Mouse (Mus musculus) gastrocnemius, postnatal 14 days (tissue): ENCODE results near the gene Cd82. TPM values are rescaled to one million over a fixed set of nuclear protein-coding genes. Genes with fewer than 3 reads are reported as not detected.

Experiments used
- DNase-seq: peaks from one replicate; pipeline ENCODE4 v3.0.0; 2021; ENCODE audit warnings: mixed read lengths
- intact Hi-C: fragments of 180-260 bp; cut with DNase I; formaldehyde crosslinking; loops from one replicate; pipeline ENCODE4 v1.15.1; 2025; ENCODE audit warnings: low total_unique reads
- long read RNA-seq, 2 experiments: library from polyadenylated mRNA; stranded (forward); transcript quantifications; one replicate each; pipeline ENCODE4 v2.0.0; 2021
- total RNA-seq, 2 experiments: library from RNA; stranded (reverse); gene quantifications; 2 replicates each; pipeline ENCODE4 v1.2.3; 2021

Gene Cd82
- 10 to 100 TPM; 15.6 to 26.3 TPM for total RNA-seq
- long read RNA-seq, experiment 1, partial matches to known transcripts, result 0 of 5 reads
- long read RNA-seq, experiment 1, other reads (novel, unspliced or antisense), result 2 of 5 reads
- long read RNA-seq, experiment 2, transcript Cd82-201 (10 exons, 1,824 nt), result major isoform, 6 of 7 reads
- long read RNA-seq, experiment 2, partial matches to known transcripts, result 1 of 7 reads
- long read RNA-seq, experiment 2, other reads (novel, unspliced or antisense), result 0 of 7 reads

GRCm38 (mm10) chr2:93462760-93463159 is at the start of gene Cd82:
TSS of gene Cd82 (minus strand) at chr2:93463140.
- peak; percentile 67 for DNase-seq
- intact Hi-C loops, result no loop called here

- intact Hi-C loops, result no loop called here
- DNase-seq, result no peak
Observed at GRCm38 (mm10) chr2:93512130-93512529, 49.2 kb upstream of the Cd82 start.

GRCm38 (mm10) chr2:93510839-93511238 is 47.9 kb upstream of the Cd82 start:
- intact Hi-C loops, result no loop called here
- DNase-seq, result no peak

GRCm38 (mm10) chr2:93509777-93510750 is 47.1 kb upstream of the Cd82 start:
- intact Hi-C loops, result no loop called here
- no peak for DNase-seq

- intact Hi-C loops, result no loop called here
- DNase-seq, result no peak
Observed at GRCm38 (mm10) chr2:93505091-93505490, 42.2 kb upstream of the Cd82 start.

- DNase-seq, result no peak
- intact Hi-C loops, result no loop called here
Observed at GRCm38 (mm10) chr2:93503353-93503752, 40.4 kb upstream of the Cd82 start.

GRCm38 (mm10) chr2:93501303-93501702 is 38.4 kb upstream of the Cd82 start:
- no peak for DNase-seq
- intact Hi-C loops, result no loop called here

- intact Hi-C loops, result no loop called here
- no peak for DNase-seq
Observed at GRCm38 (mm10) chr2:93497221-93497620, 34.3 kb upstream of the Cd82 start.

- no peak for DNase-seq
- intact Hi-C loops, result no loop called here
Observed at GRCm38 (mm10) chr2:93495170-93495569, 32.2 kb upstream of the Cd82 start.

GRCm38 (mm10) chr2:93493541-93493940 is 30.6 kb upstream of the Cd82 start:
- DNase-seq, result no peak
- intact Hi-C loops, result no loop called here

- intact Hi-C loops, result no loop called here
- DNase-seq, result no peak
Observed at GRCm38 (mm10) chr2:93490516-93490915, 27.6 kb upstream of the Cd82 start.

GRCm38 (mm10) chr2:93488911-93489587 is 26.1 kb upstream of the Cd82 start:
- no peak for DNase-seq
- intact Hi-C loops, result no loop called here

GRCm38 (mm10) chr2:93485459-93485858 is 22.5 kb upstream of the Cd82 start:
- intact Hi-C loops, result no loop called here
- no peak for DNase-seq

GRCm38 (mm10) chr2:93482036-93482644 is 19.2 kb upstream of the Cd82 start:
- intact Hi-C loops, result no loop called here

GRCm38 (mm10) chr2:93478744-93479143 is 15.8 kb upstream of the Cd82 start:
- no peak for DNase-seq

More at GRCm38 (mm10) chr2:93482036-93482644, 19.2 kb upstream of the Cd82 start:
- no peak for DNase-seq

GRCm38 (mm10) chr2:93477519-93477918 is 14.6 kb upstream of the Cd82 start:
- peak; percentile 67 for DNase-seq
- intact Hi-C loops, result loop anchor here (5.0 to 10.0 kb wide), 2 partner anchors 180 to 337 kb away; no protein-coding TSS in a partner anchor

More at GRCm38 (mm10) chr2:93478744-93479143, 15.8 kb upstream of the Cd82 start:
- intact Hi-C loops, result loop anchor here (5.0 to 10.0 kb wide), 2 partner anchors 179 to 336 kb away; no protein-coding TSS in a partner anchor

GRCm38 (mm10) chr2:93476487-93476886 is 13.5 kb upstream of the Cd82 start:
- DNase-seq, result peak; percentile 77
- intact Hi-C loops, result loop anchor here (5.0 to 10.0 kb wide), 2 partner anchors 181 to 338 kb away; no protein-coding TSS in a partner anchor

GRCm38 (mm10) chr2:93475040-93475439 is 12.1 kb upstream of the Cd82 start:
- intact Hi-C loops, result loop anchor here (5.0 to 10.0 kb wide), 2 partner anchors 182 to 340 kb away; no protein-coding TSS in a partner anchor
- peak; percentile 89 for DNase-seq

- DNase-seq, result no peak
- intact Hi-C loops, result loop anchor here (5.0 to 10.0 kb wide), 3 partner anchors 142 to 341 kb away; partner anchors contain the start of gene Tspan18
Observed at GRCm38 (mm10) chr2:93473915-93474314, 11.0 kb upstream of the Cd82 start.
